Mouse (Mus musculus) lung, embryonic 14.5 days (tissue): Measurements from ENCODE around the gene Rap1a. TPM values are rescaled to one million over a fixed set of nuclear protein-coding genes. Genes with fewer than 3 reads are reported as not detected.
A peak's percentile ranks its signal among the peaks of the same experiment; 100 is the strongest.

Source experiments
- ATAC-seq: fragments of 200-750 bp; cut with Nextera tagmentation; 2 replicates; pipeline ENCODE4 v1.8.0; 2017; ENCODE audit warnings: mild to moderate bottlenecking, moderate TSS enrichment, moderate library complexity; ENCODE audit not compliant: insufficient read depth
- DNase-seq: peaks from one replicate; pipeline ENCODE4 v3.0.0-alpha.2; 2015
- H3K27ac ChIP-seq: fragments of 300-500 bp; sonication (generic); 2 replicates; pipeline ENCODE4 v1.5.1; 2014; ENCODE audit warnings: low read depth, mild to moderate bottlenecking, moderate library complexity
- H3K27me3 ChIP-seq: fragments of 300-500 bp; sonication (generic); 2 replicates; pipeline ENCODE4 v1.6.1; 2014; ENCODE audit warnings: low read length, control low read depth; ENCODE audit not compliant: insufficient read depth
- H3K36me3 ChIP-seq: fragments of 300-500 bp; sonication (generic); 2 replicates; pipeline ENCODE4 v1.6.1; 2014; ENCODE audit warnings: control low read depth; ENCODE audit not compliant: insufficient read depth
- H3K4me1 ChIP-seq: fragments of 300-500 bp; sonication (generic); 2 replicates; pipeline ENCODE4 v1.6.1; 2014; ENCODE audit warnings: antibody characterized with exemption, control low read depth; ENCODE audit not compliant: insufficient read depth
- H3K4me2 ChIP-seq: fragments of 300-500 bp; sonication (generic); 2 replicates; pipeline ENCODE4 v1.6.1; 2014; ENCODE audit warnings: mild to moderate bottlenecking
- H3K4me3 ChIP-seq: fragments of 300-500 bp; sonication (generic); 2 replicates; pipeline ENCODE4 v1.5.1; 2014; ENCODE audit warnings: low read depth, low read length
- H3K9ac ChIP-seq: fragments of 300-500 bp; sonication (generic); 2 replicates; pipeline ENCODE4 v1.6.1; 2014
- H3K9me3 ChIP-seq: fragments of 300-500 bp; sonication (generic); 2 replicates; pipeline ENCODE4 v1.6.1; 2016; ENCODE audit warnings: low read depth, low read length, control low read depth
- CTCF ChIP-seq: IDR thresholded peaks from 2 replicates; pipeline ENCODE4 v1.5.1; 2016; ENCODE audit warnings: antibody characterized with exemption, low read depth
- WGBS: fragments of 180-500 bp; shearing (Covaris S2); extraction: QIAGEN DNeasy Blood & Tissue Kit; methylation state at CpG from one replicate; pipeline ENCODE4 v1.1.7; 2014; 5-methylcytosine and 5-hydroxymethylcytosine counted together
- polyA plus RNA-seq: library from polyadenylated mRNA; unstranded; fragments of >200 nt; fragmentation: Nextera tagmentation; extraction: Ambion mirVana; gene quantifications from 2 replicates; pipeline ENCODE4 v1.2.1, GENCODE M21; 2014

Rap1a gene
- polyA plus RNA-seq, 1 experiment from 2014 or later: 95.5 TPM

- Histone ChIP-seq H3K36me3 (no peaks in the 10 kb centered on the region), H3K9me3 (no peaks in the 10 kb centered on the region), H3K4me1 (peaks cover 10% of the 10 kb centered on the region; the same call in 1 of the 2 replicates), H3K27me3 (no peaks in the 10 kb centered on the region), H3K4me3 (no peak overlapping the region), H3K4me2 (no peak overlapping the region), H3K9ac (no peak overlapping the region), H3K27ac (no peak overlapping the region)
- ATAC-seq (no peak), DNase-seq (peak; percentile 38)
- no peak for TF ChIP-seq CTCF
- 27% methylated on average over 8 of the region's 8 CpGs for WGBS
These were observed 15.0 kb upstream of the Rap1a start for GRCm38 (mm10) chr3:105816089-105816488.

GRCm38 (mm10) chr3:105815236-105815904, 14.2 kb upstream of the Rap1a start:
- Histone ChIP-seq H3K4me1 (peaks cover 10% of the 10 kb centered on the region; the same call in 1 of the 2 replicates), H3K9ac (no peak overlapping the region), H3K4me3 (no peak overlapping the region), H3K4me2 (no peak overlapping the region), H3K27me3 (no peaks in the 10 kb centered on the region), H3K36me3 (no peaks in the 10 kb centered on the region), H3K9me3 (no peaks in the 10 kb centered on the region), H3K27ac (no peak overlapping the region)
- DNase-seq (peak; percentile 15), ATAC-seq (peak; percentile 62; the same call in 1 of the 2 replicates)
- TF ChIP-seq CTCF: no peak
- 39% methylated on average over 10 of the region's 10 CpGs for WGBS

GRCm38 (mm10) chr3:105811146-105811545, 10.0 kb upstream of the Rap1a start:
- Histone ChIP-seq H3K4me3 (no peak overlapping the region), H3K9me3 (no peaks in the 10 kb centered on the region), H3K4me2 (no peak overlapping the region), H3K27me3 (no peaks in the 10 kb centered on the region), H3K9ac (no peak overlapping the region), H3K4me1 (no peaks in the 10 kb centered on the region), H3K36me3 (no peaks in the 10 kb centered on the region), H3K27ac (no peak overlapping the region)
- ATAC-seq (no peak), DNase-seq (no peak)
- TF ChIP-seq CTCF: no peak
- WGBS: 94% methylated on average over 2 of the region's 2 CpGs

GRCm38 (mm10) chr3:105808179-105809037, 7.3 kb upstream of the Rap1a start:
- H3K36me3 ChIP-seq: no peaks in the 10 kb centered on the region
- H3K9ac ChIP-seq: no peak overlapping the region
- no peaks in the 10 kb centered on the region for H3K4me1 ChIP-seq
- ATAC-seq (peak; percentile 85), DNase-seq (peak; percentile 23)
- no peak overlapping the region; the same call in 1 of the 2 replicates for H3K4me2 ChIP-seq
- no peak overlapping the region for H3K4me3 ChIP-seq
- H3K9me3 ChIP-seq: no peaks in the 10 kb centered on the region
- 47% methylated on average over 14 of the region's 14 CpGs for WGBS
- TF ChIP-seq CTCF: no peak
- no peaks in the 10 kb centered on the region for H3K27me3 ChIP-seq
- H3K27ac ChIP-seq: peak overlapping the region; percentile 4; the same call in 1 of the 2 replicates

GRCm38 (mm10) chr3:105807672-105808071, 6.5 kb upstream of the Rap1a start:
- H3K4me1 ChIP-seq: no peaks in the 10 kb centered on the region
- H3K4me3 ChIP-seq: no peak overlapping the region
- H3K27me3 ChIP-seq: no peaks in the 10 kb centered on the region
- H3K4me2 ChIP-seq: no peak overlapping the region
- H3K9me3 ChIP-seq: no peaks in the 10 kb centered on the region
- ATAC-seq: no peak
- 34% methylated on average over 1 of the region's 1 CpGs for WGBS
- H3K27ac ChIP-seq: 0 out of 2 replicates have a peak overlapping the region, but pooled peaks have one; percentile 4
- TF ChIP-seq CTCF: no peak
- H3K9ac ChIP-seq: no peak overlapping the region
- H3K36me3 ChIP-seq: no peaks in the 10 kb centered on the region
- DNase-seq: no peak

GRCm38 (mm10) chr3:105806519-105807249, 5.5 kb upstream of the Rap1a start:
- DNase-seq: no peak
- H3K27me3 ChIP-seq: no peaks in the 10 kb centered on the region
- no peak overlapping the region for H3K4me3 ChIP-seq
- ATAC-seq: no peak
- no peak for TF ChIP-seq CTCF
- no peak overlapping the region for H3K9ac ChIP-seq
- no peaks in the 10 kb centered on the region for H3K36me3 ChIP-seq
- no peak overlapping the region for H3K4me2 ChIP-seq
- H3K4me1 ChIP-seq: no peaks in the 10 kb centered on the region
- no peaks in the 10 kb centered on the region for H3K9me3 ChIP-seq
- WGBS: 44% methylated on average over 11 of the region's 11 CpGs
- no peak overlapping the region for H3K27ac ChIP-seq

GRCm38 (mm10) chr3:105803600-105803999, 2.5 kb upstream of the Rap1a start:
- Histone ChIP-seq H3K4me1 (peaks cover 4% of the 10 kb centered on the region; the same call in 1 of the 2 replicates), H3K36me3 (no peaks in the 10 kb centered on the region), H3K9me3 (no peaks in the 10 kb centered on the region), H3K27me3 (no peaks in the 10 kb centered on the region), H3K27ac (no peak overlapping the region), H3K4me3 (no peak overlapping the region), H3K9ac (no peak overlapping the region), H3K4me2 (no peak overlapping the region)
- WGBS: 64% methylated on average over 11 of the region's 11 CpGs
- no peak for DNase-seq
- TF ChIP-seq CTCF: no peak
- ATAC-seq: no peak
